In the genomic region with DNA sequence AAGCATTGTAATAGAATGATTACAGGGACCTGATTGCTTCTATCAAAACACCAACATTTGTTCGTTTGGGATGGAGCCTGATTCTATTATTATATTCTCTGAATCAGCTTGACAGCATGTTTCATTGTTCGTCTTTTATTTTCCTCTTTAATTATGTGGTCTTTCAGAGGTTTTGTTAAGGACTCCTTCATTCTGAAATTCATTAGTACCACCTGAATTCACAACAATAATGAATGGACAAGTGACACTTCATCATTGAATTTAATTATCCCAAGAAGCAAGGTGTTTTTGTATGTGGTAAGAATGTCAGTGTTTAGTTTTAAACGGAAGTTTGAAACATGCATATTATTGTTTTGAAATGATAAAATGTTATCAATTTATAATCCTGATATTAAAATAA, we compare ENCODE assay signal across 26 mouse cellular contexts. TPM values are rescaled to one million over a fixed set of nuclear protein-coding genes. Genes with fewer than 3 reads are reported as not detected.
DNase-seq lines count a peak whose midpoint lies in the region; ATAC-seq and TF ChIP-seq lines count a peak whose summit lies in the region.
"Had no signal": no experiment of that assay in that cellular context is flagged by ENCODE, and none has a peak within 500 bp of the region (broad histone marks: within the 10 kb centered on the region; RNA-seq: fewer than 3 reads in every experiment).

No protein-coding gene starts in this region.

- TF ChIP-seq POLR2A in brain, embryonic 14.5 days (IDR thresholded peaks at IDR 0.05; ENCODE audit: borderline replicate concordance, extremely low read depth, insufficient read depth, insufficient read length, poor library complexity, severe bottlenecking) = no peak

- no peak overlapping the region for H3K4me3 ChIP-seq in forebrain, embryonic 11.5 days (ENCODE audit: low read depth, low read length)
- no peak overlapping the region for H3K4me3 ChIP-seq in forebrain, embryonic 16.5 days (replicated peaks; ENCODE audit: low read length)
- H3K4me3 ChIP-seq in layer of hippocampus, adult 2 months = no peak overlapping the region
- H3K4me3 ChIP-seq: embryonic facial prominence, embryonic 10.5 days; embryonic facial prominence, embryonic 12.5 days; forebrain, embryonic 13.5 days had no signal

- no peaks in the 10 kb centered on the region for H3K9me3 ChIP-seq in forebrain, embryonic 11.5 days (ENCODE audit: control insufficient read depth, low read length)
- no peaks in the 10 kb centered on the region for H3K9me3 ChIP-seq in forebrain, embryonic 16.5 days (ENCODE audit: control insufficient read depth, low read length)
- H3K9me3 ChIP-seq: embryonic facial prominence, embryonic 10.5 days; embryonic facial prominence, embryonic 12.5 days; forebrain, embryonic 13.5 days; G1E had no signal

- no peak overlapping the region for H3K9ac ChIP-seq in forebrain, embryonic 11.5 days (ENCODE audit: low read length)
- H3K9ac ChIP-seq in forebrain, embryonic 16.5 days (replicated peaks; ENCODE audit: low read depth, low read length) = no peak overlapping the region
- H3K9ac ChIP-seq: embryonic facial prominence, embryonic 12.5 days; forebrain, embryonic 13.5 days; forebrain, postnatal 0 days had no signal

- H3K4me1 ChIP-seq in forebrain, embryonic 11.5 days (replicated peaks; ENCODE audit: control insufficient read depth, insufficient read depth, low read length) = 0 out of 2 replicates have a peak, but pooled peaks cover 3% of the 10 kb centered on the region
- no peaks in the 10 kb centered on the region for H3K4me1 ChIP-seq in forebrain, embryonic 16.5 days (replicated peaks; ENCODE audit: control insufficient read depth, insufficient read depth, low read length)
- H3K4me1 ChIP-seq: embryonic facial prominence, embryonic 10.5 days; embryonic facial prominence, embryonic 12.5 days; forebrain, embryonic 13.5 days had no signal

- no peaks in the 10 kb centered on the region for H3K27me3 ChIP-seq in forebrain, embryonic 11.5 days (ENCODE audit: control insufficient read depth, insufficient read depth, low read length)
- H3K27me3 ChIP-seq in forebrain, embryonic 16.5 days (replicated peaks; ENCODE audit: control insufficient read depth, insufficient read depth, low read length) = no peaks in the 10 kb centered on the region
- H3K27me3 ChIP-seq: CH12.LX; embryonic facial prominence, embryonic 12.5 days; forebrain, embryonic 13.5 days had no signal

- TF ChIP-seq CTCF in layer of hippocampus, adult 2 months (conservative IDR thresholded peaks at IDR 0.05) = no peak
- no peak for TF ChIP-seq CTCF in brain, embryonic 14.5 days (IDR thresholded peaks at IDR 0.05; ENCODE audit: borderline replicate concordance, extremely low read depth, insufficient read depth, insufficient read length)

- no peaks in the 10 kb centered on the region for H3K36me3 ChIP-seq in forebrain, embryonic 11.5 days (ENCODE audit: control insufficient read depth, insufficient read depth, low read length)
- no peaks in the 10 kb centered on the region for H3K36me3 ChIP-seq in forebrain, embryonic 16.5 days (ENCODE audit: control insufficient read depth, insufficient read depth)
- H3K36me3 ChIP-seq: embryonic facial prominence, embryonic 10.5 days; embryonic facial prominence, embryonic 12.5 days; G1E had no signal

- ATAC-seq in forebrain, embryonic 11.5 days (replicated peaks; ENCODE audit: low FRiP score) = peak; percentile 43
- no peak for ATAC-seq in forebrain, embryonic 16.5 days
- ATAC-seq: CD4-positive, CD25-positive, alpha-beta regulatory T cell, adult 4 months; forebrain, embryonic 13.5 days; forebrain, postnatal 0 days had no signal

- H3K27ac ChIP-seq in forebrain, embryonic 11.5 days (ENCODE audit: low read depth, low read length) = no peak overlapping the region
- H3K27ac ChIP-seq in forebrain, embryonic 16.5 days (ENCODE audit: low read length) = no peak overlapping the region
- peak overlapping the region; percentile 72 for H3K27ac ChIP-seq in layer of hippocampus, adult 2 months
- H3K27ac ChIP-seq: embryonic facial prominence, embryonic 10.5 days; embryonic facial prominence, embryonic 12.5 days; forebrain, embryonic 13.5 days had no signal

- 13% methylated on average over 3 of the region's 3 CpGs for whole genome bisulfite sequencing in forebrain, embryonic 11.5 days
- 3% methylated on average over 3 of the region's 3 CpGs for WGBS in forebrain, embryonic 16.5 days

- H3K4me2 ChIP-seq in forebrain, embryonic 11.5 days (ENCODE audit: low read depth, low read length, severe bottlenecking) = no peak overlapping the region
- H3K4me2 ChIP-seq in forebrain, embryonic 16.5 days (ENCODE audit: low read length) = no peak overlapping the region
- H3K4me2 ChIP-seq: embryonic facial prominence, embryonic 12.5 days; forebrain, embryonic 13.5 days had no signal

- no peak for DNase-seq in forebrain, embryonic 11.5 days (ENCODE audit: low spot score)
- DNase-seq in layer of hippocampus, adult 2 months (ENCODE audit: low spot score in 2 of 2) = no peak
- DNase-seq in layer of hippocampus, adult 8-10 months (ENCODE audit: low spot score in 2 of 2) = no peak
- DNase-seq in brain, embryonic 14.5 days (ENCODE audit: low read depth) = peak; percentile 47
- DNase-seq in retina, postnatal 1 day = peak; percentile 85
- no peak for DNase-seq in gastrocnemius, adult 18-20 months (ENCODE audit: low spot score)
- no peak for DNase-seq in B cell, adult 2 months
- DNase-seq: adrenal gland, adult 2 months; adrenal gland, postnatal 10 days; adrenal gland, postnatal 25 days; cerebellum, adult 11-12 months; cerebellum, adult 2 months; cerebellum, adult 9-10 months; cerebellum, postnatal 10 days; cerebellum, postnatal 25 days; forebrain, postnatal 0 days had no signal

RNA-seq across cellular contexts. Expression of gene 1700003H04Rik, which starts 42.1 kb away (rescaled TPM):
- not detected in 2 replicates for polyA plus RNA-seq in forebrain, embryonic 11.5 days (2014; fragmentation: Nextera tagmentation; extraction: Ambion mirVana)
- not detected in 2 replicates for polyA plus RNA-seq in forebrain, embryonic 16.5 days (2015; fragmentation: Nextera tagmentation; extraction: Ambion mirVana)
- total RNA-seq in layer of hippocampus, adult 2 months (2021) = not detected
- not detected for total RNA-seq in layer of hippocampus, adult 8-10 months (2022)
- polyA plus RNA-seq in brain, embryonic 14.5 days (2012; rRNA removed) = not detected in 2 replicates
- not detected for total RNA-seq in gastrocnemius, adult 18-20 months (2021)
- total RNA-seq: adrenal gland, adult 2 months; adrenal gland, postnatal 10 days; adrenal gland, postnatal 25 days; adrenal gland, postnatal 4 days; CH12.LX; forebrain, postnatal 0 days; G1E had no signal
- polyA plus RNA-seq: adrenal gland, adult 2 months; CD4-positive, CD25-positive, alpha-beta regulatory T cell, adult 4 months; cerebellum, adult 2 months; cortical plate, adult 2 months; embryonic facial prominence, embryonic 10.5 days; embryonic facial prominence, embryonic 12.5 days; embryonic facial prominence, embryonic 14.5 days; forebrain, embryonic 13.5 days; forebrain, postnatal 0 days; G1E had no signal

Comparison
In these comparisons a context has a peak if more than half of its experiments do, and no peak if none do; other contexts are left out.
1. DNase-seq: peak in brain, embryonic 14.5 days (single experiment) and retina, postnatal 1 day (single experiment); none in forebrain, embryonic 11.5 days (single experiment), layer of hippocampus, adult 2 months (0 of 2), layer of hippocampus, adult 8-10 months (0 of 2), gastrocnemius, adult 18-20 months (single experiment) and B cell, adult 2 months (0 of 2).